Mouse (Mus musculus): ENCODE measurements around the gene Arl4c. TPM values are rescaled to one million over a fixed set of nuclear protein-coding genes. Genes with fewer than 3 reads are reported as not detected.

Arl4c gene
- polyA plus RNA-seq, 1 experiment from 2014 or later, result 23.0 TPM

GRCm38 (mm10) chr1:88696408-88696807 is 5.6 kb downstream of the Arl4c start:
- WGBS, result 74% methylated on average over 4 of the region's 4 CpGs
- no peak for ATAC-seq (ENCODE audit: low FRiP score)

GRCm38 (mm10) chr1:88694353-88694752 is 7.7 kb downstream of the Arl4c start:
- no peaks in the 10 kb centered on the region for H3K9me3 ChIP-seq (ENCODE audit: control insufficient read depth, low read length)
- H3K4me3 ChIP-seq (replicated peaks; ENCODE audit: low read length), result no peak overlapping the region
- H3K4me1 ChIP-seq (replicated peaks; ENCODE audit: control insufficient read depth, insufficient read depth, low read length), result peaks cover 17% of the 10 kb centered on the region
- WGBS, result 88% methylated on average over 10 of the region's 10 CpGs
- no peak for ATAC-seq (ENCODE audit: low FRiP score)
- H3K36me3 ChIP-seq (replicated peaks; ENCODE audit: control insufficient read depth, insufficient read depth), result peaks cover 13% of the 10 kb centered on the region
- no peak for DNase-seq (ENCODE audit: low spot score)
- no peak overlapping the region for H3K4me2 ChIP-seq (replicated peaks)
- no peak overlapping the region for H3K9ac ChIP-seq
- H3K27me3 ChIP-seq (ENCODE audit: control insufficient read depth, insufficient read depth, low read length), result no peaks in the 10 kb centered on the region
- no peak overlapping the region for H3K27ac ChIP-seq

More at GRCm38 (mm10) chr1:88696408-88696807, 5.6 kb downstream of the Arl4c start:
- peaks cover 17% of the 10 kb centered on the region for H3K4me1 ChIP-seq (replicated peaks; ENCODE audit: control insufficient read depth, insufficient read depth, low read length)
- no peak for DNase-seq (ENCODE audit: low spot score)
- H3K4me3 ChIP-seq (replicated peaks; ENCODE audit: low read length), result no peak overlapping the region
- H3K9ac ChIP-seq, result no peak overlapping the region
- peaks cover 13% of the 10 kb centered on the region for H3K36me3 ChIP-seq (replicated peaks; ENCODE audit: control insufficient read depth, insufficient read depth)
- H3K4me2 ChIP-seq (replicated peaks), result no peak overlapping the region
- H3K27ac ChIP-seq, result no peak overlapping the region
- H3K27me3 ChIP-seq (ENCODE audit: control insufficient read depth, insufficient read depth, low read length), result no peaks in the 10 kb centered on the region
- H3K9me3 ChIP-seq (ENCODE audit: control insufficient read depth, low read length), result no peaks in the 10 kb centered on the region

DNA sequence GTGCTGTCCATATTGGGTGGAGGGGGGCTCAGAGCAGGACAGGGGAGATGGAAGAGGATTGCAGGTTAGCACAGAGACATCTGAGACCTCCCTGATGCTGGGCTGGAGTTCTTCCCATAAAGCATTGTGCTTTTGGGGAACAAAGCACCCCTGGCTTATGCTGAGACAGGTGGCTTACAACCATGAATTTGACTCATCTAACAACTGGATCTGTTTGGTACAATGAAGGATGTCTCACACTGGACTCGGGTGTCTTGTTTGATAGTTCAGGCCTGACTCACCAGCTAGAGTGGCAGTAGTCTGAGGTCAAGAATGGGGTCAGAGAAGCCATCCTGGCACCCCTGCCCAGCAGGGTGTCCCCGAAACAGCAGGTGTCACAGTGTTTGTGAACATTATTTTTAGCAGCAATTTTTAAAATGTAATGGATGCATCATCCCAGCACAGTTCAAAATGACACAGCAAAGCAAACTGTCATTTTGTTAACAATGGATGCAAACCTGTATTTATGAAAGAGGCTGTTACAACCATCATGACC is 9.7 kb downstream of the Arl4c start:
- H3K4me1 ChIP-seq (replicated peaks; ENCODE audit: control insufficient read depth, insufficient read depth, low read length), result peaks cover 2% of the 10 kb centered on the region; the same call in 1 of the 2 replicates
- DNase-seq (ENCODE audit: low spot score) (no peak), ATAC-seq (ENCODE audit: low FRiP score) (no peak)
- H3K4me3 ChIP-seq (replicated peaks; ENCODE audit: low read length), result no peak overlapping the region
- H3K9me3 ChIP-seq (ENCODE audit: control insufficient read depth, low read length), result no peaks in the 10 kb centered on the region
- H3K4me2 ChIP-seq (replicated peaks), result no peak overlapping the region
- no peaks in the 10 kb centered on the region for H3K27me3 ChIP-seq (ENCODE audit: control insufficient read depth, insufficient read depth, low read length)
- peaks cover 9% of the 10 kb centered on the region for H3K36me3 ChIP-seq (replicated peaks; ENCODE audit: control insufficient read depth, insufficient read depth)
- no peak overlapping the region for H3K27ac ChIP-seq
- H3K9ac ChIP-seq, result no peak overlapping the region
- 78% methylated on average over 2 of the region's 2 CpGs for WGBS

- no peak overlapping the region for H3K4me3 ChIP-seq (replicated peaks; ENCODE audit: low read length)
- no peak for DNase-seq (ENCODE audit: low spot score)
- H3K4me2 ChIP-seq (replicated peaks), result no peak overlapping the region
- no peaks in the 10 kb centered on the region for H3K36me3 ChIP-seq (replicated peaks; ENCODE audit: control insufficient read depth, insufficient read depth)
- H3K9me3 ChIP-seq (ENCODE audit: control insufficient read depth, low read length), result no peaks in the 10 kb centered on the region
- H3K27me3 ChIP-seq (ENCODE audit: control insufficient read depth, insufficient read depth, low read length), result no peaks in the 10 kb centered on the region
- no peak for ATAC-seq (ENCODE audit: low FRiP score)
- H3K27ac ChIP-seq, result no peak overlapping the region
- WGBS, result 93% methylated on average over 6 of the region's 6 CpGs
- H3K9ac ChIP-seq, result no peak overlapping the region
- H3K4me1 ChIP-seq (replicated peaks; ENCODE audit: control insufficient read depth, insufficient read depth, low read length), result no peaks in the 10 kb centered on the region
Observed at GRCm38 (mm10) chr1:88690601-88691000, 11.4 kb downstream of the Arl4c start.

DNA sequence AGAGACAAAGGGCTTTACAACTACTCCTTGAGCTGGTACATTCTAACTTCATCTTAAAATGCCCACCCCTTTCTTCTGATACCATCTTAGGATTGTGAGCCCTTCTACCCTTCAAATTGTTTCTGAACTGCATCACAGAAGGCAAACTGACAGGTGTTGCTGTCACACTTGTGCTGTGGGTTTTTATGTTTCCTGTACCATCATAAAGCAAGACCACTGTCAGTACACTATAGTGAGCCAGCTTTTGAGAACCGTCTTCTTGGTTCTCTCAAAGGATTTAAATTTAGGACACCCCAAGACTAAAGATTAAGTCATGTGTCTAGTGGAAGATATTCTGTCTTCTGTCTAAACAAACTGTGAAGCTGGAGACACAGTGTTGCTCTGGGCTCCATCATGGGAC is 17.3 kb downstream of the Arl4c start:
- no peaks in the 10 kb centered on the region for H3K27me3 ChIP-seq (ENCODE audit: control insufficient read depth, insufficient read depth, low read length)
- H3K9ac ChIP-seq, result no peak overlapping the region
- DNase-seq (ENCODE audit: low spot score) (no peak), ATAC-seq (ENCODE audit: low FRiP score) (no peak)
- H3K36me3 ChIP-seq (replicated peaks; ENCODE audit: control insufficient read depth, insufficient read depth), result no peaks in the 10 kb centered on the region
- H3K9me3 ChIP-seq (ENCODE audit: control insufficient read depth, low read length), result no peaks in the 10 kb centered on the region
- no peaks in the 10 kb centered on the region for H3K4me1 ChIP-seq (replicated peaks; ENCODE audit: control insufficient read depth, insufficient read depth, low read length)
- no peak overlapping the region for H3K27ac ChIP-seq
- 85% methylated on average over 1 of the region's 1 CpGs for WGBS
- no peak overlapping the region for H3K4me3 ChIP-seq (replicated peaks; ENCODE audit: low read length)
- no peak overlapping the region for H3K4me2 ChIP-seq (replicated peaks)

- no peak overlapping the region for H3K4me2 ChIP-seq (replicated peaks)
- no peak overlapping the region for H3K9ac ChIP-seq
- no peaks in the 10 kb centered on the region for H3K36me3 ChIP-seq (replicated peaks; ENCODE audit: control insufficient read depth, insufficient read depth)
- no peaks in the 10 kb centered on the region for H3K27me3 ChIP-seq (ENCODE audit: control insufficient read depth, insufficient read depth, low read length)
- no peak overlapping the region for H3K27ac ChIP-seq
- no peaks in the 10 kb centered on the region for H3K4me1 ChIP-seq (replicated peaks; ENCODE audit: control insufficient read depth, insufficient read depth, low read length)
- no peak for ATAC-seq (ENCODE audit: low FRiP score)
- no peak overlapping the region for H3K4me3 ChIP-seq (replicated peaks; ENCODE audit: low read length)
- no peak for DNase-seq (ENCODE audit: low spot score)
- 90% methylated on average over 4 of the region's 4 CpGs for WGBS
- H3K9me3 ChIP-seq (ENCODE audit: control insufficient read depth, low read length), result no peaks in the 10 kb centered on the region
Observed at GRCm38 (mm10) chr1:88681596-88681995, 20.4 kb downstream of the Arl4c start.

- Histone ChIP-seq H3K9ac (no peak overlapping the region), H3K27me3 (ENCODE audit: control insufficient read depth, insufficient read depth, low read length) (no peaks in the 10 kb centered on the region), H3K4me2 (replicated peaks) (no peak overlapping the region), H3K4me1 (replicated peaks; ENCODE audit: control insufficient read depth, insufficient read depth, low read length) (no peaks in the 10 kb centered on the region), H3K9me3 (ENCODE audit: control insufficient read depth, low read length) (no peaks in the 10 kb centered on the region), H3K4me3 (replicated peaks; ENCODE audit: low read length) (no peak overlapping the region), H3K27ac (no peak overlapping the region), H3K36me3 (replicated peaks; ENCODE audit: control insufficient read depth, insufficient read depth) (no peaks in the 10 kb centered on the region)
- no peak for ATAC-seq (ENCODE audit: low FRiP score)
- WGBS, result 64% methylated on average over 3 of the region's 3 CpGs
- DNase-seq (ENCODE audit: low spot score), result no peak
Observed at GRCm38 (mm10) chr1:88680804-88681203, 21.2 kb downstream of the Arl4c start.

GRCm38 (mm10) chr1:88678231-88678739 is 23.7 kb downstream of the Arl4c start:
- Histone ChIP-seq H3K27me3 (ENCODE audit: control insufficient read depth, insufficient read depth, low read length) (no peaks in the 10 kb centered on the region), H3K4me3 (replicated peaks; ENCODE audit: low read length) (no peak overlapping the region), H3K36me3 (replicated peaks; ENCODE audit: control insufficient read depth, insufficient read depth) (no peaks in the 10 kb centered on the region), H3K4me1 (replicated peaks; ENCODE audit: control insufficient read depth, insufficient read depth, low read length) (no peaks in the 10 kb centered on the region), H3K9me3 (ENCODE audit: control insufficient read depth, low read length) (no peaks in the 10 kb centered on the region), H3K9ac (no peak overlapping the region), H3K4me2 (replicated peaks) (no peak overlapping the region), H3K27ac (no peak overlapping the region)
- 43% methylated on average over 3 of the region's 3 CpGs for WGBS
- DNase-seq (ENCODE audit: low spot score) (no peak), ATAC-seq (ENCODE audit: low FRiP score) (no peak)

DNA sequence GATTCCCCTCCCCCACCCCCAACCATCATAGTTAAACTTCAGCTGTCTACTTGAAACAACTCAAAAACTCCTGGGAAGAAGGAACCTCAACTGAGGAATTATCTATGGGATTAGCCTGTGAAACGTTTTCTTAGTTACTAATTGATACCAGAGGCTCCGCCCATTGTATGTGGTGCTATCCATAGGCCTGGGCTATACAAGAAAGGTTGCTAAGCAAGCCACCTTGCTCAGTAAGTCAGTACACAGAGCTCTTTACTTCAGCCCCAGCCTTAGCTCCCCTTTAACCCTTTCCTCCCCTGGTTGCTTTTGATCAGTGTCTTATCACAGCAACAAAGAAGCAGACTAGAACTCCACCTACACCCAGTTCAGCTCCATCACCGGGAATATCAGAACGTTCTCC is 31.2 kb downstream of the Arl4c start:
- Histone ChIP-seq H3K4me3 (replicated peaks; ENCODE audit: low read length) (no peak overlapping the region), H3K4me2 (replicated peaks) (no peak overlapping the region), H3K36me3 (replicated peaks; ENCODE audit: control insufficient read depth, insufficient read depth) (no peaks in the 10 kb centered on the region), H3K9me3 (ENCODE audit: control insufficient read depth, low read length) (no peaks in the 10 kb centered on the region), H3K9ac (no peak overlapping the region), H3K27ac (no peak overlapping the region), H3K4me1 (replicated peaks; ENCODE audit: control insufficient read depth, insufficient read depth, low read length) (0 out of 2 replicates have a peak, but pooled peaks cover 12% of the 10 kb centered on the region), H3K27me3 (ENCODE audit: control insufficient read depth, insufficient read depth, low read length) (no peaks in the 10 kb centered on the region)
- DNase-seq (ENCODE audit: low spot score) (no peak), ATAC-seq (ENCODE audit: low FRiP score) (no peak)
- 49% methylated on average over 4 of the region's 4 CpGs for WGBS

Data from hindbrain, embryonic 14.5 days (tissue).